Mouse (Mus musculus) megakaryocyte, embryonic 14.5 days (primary cell): ENCODE data around the gene Tdo2. TPM values are rescaled to one million over a fixed set of nuclear protein-coding genes. Genes with fewer than 3 reads are reported as not detected.

Experiments
- H3K27me3 ChIP-seq: replicated peaks from 2 replicates; pipeline ENCODE3; 2012; ENCODE audit warnings: inconsistent platforms
- H3K36me3 ChIP-seq: replicated peaks from 2 replicates; pipeline ENCODE3; 2012; ENCODE audit warnings: low read length, inconsistent platforms, mixed read lengths
- H3K4me1 ChIP-seq: 2 replicates; pipeline ENCODE4 v1.6.1; 2012; ENCODE audit warnings: inconsistent platforms
- H3K4me3 ChIP-seq: replicated peaks from 2 replicates; pipeline ENCODE3; 2012; ENCODE audit warnings: moderate library complexity, mild to moderate bottlenecking, inconsistent platforms
- H3K9me3 ChIP-seq: 2 replicates; pipeline ENCODE4 v1.6.1; 2012; ENCODE audit warnings: inconsistent platforms
- FLI1 ChIP-seq: IDR thresholded peaks from 2 replicates; pipeline ENCODE4 v1.6.1; 2012; ENCODE audit warnings: low read length, inconsistent platforms, mixed read lengths
- GATA1 ChIP-seq: IDR thresholded peaks from 3 replicates; pipeline ENCODE4 v1.6.1; 2012; ENCODE audit warnings: mixed read lengths, low read length, inconsistent platforms, borderline replicate concordance
- polyA plus RNA-seq: library from polyadenylated mRNA; stranded (reverse); fragments of >175 nt; gene quantifications from 2 replicates; pipeline ENCODE4 v1.2.3, GENCODE M21; 2012; ENCODE audit warnings: low replicate concordance; ENCODE audit not compliant: insufficient read depth

The Tdo2 gene
- polyA plus RNA-seq, 1 experiment: not detected

DNA sequence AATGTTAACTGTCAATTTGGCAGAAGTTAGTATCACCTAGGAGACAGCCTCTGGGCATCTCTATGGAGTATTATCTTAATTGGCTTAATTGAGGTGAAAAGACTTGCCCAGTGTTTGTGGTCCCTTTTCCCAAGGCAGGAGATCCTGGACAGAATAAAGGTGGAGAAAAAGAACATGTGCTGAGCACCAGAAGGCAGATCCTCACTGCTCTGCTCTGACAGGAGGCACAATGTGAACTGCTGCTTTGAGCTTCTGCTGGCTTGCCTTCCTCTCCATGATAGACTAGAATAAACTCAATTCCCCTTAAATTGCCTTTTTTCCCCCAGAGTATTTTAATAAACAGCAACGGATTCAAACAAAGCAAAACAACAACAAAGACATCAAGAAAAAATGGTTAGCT, 9.1 kb upstream of the Tdo2 start:
- TF ChIP-seq FLI1: no peak

DNA sequence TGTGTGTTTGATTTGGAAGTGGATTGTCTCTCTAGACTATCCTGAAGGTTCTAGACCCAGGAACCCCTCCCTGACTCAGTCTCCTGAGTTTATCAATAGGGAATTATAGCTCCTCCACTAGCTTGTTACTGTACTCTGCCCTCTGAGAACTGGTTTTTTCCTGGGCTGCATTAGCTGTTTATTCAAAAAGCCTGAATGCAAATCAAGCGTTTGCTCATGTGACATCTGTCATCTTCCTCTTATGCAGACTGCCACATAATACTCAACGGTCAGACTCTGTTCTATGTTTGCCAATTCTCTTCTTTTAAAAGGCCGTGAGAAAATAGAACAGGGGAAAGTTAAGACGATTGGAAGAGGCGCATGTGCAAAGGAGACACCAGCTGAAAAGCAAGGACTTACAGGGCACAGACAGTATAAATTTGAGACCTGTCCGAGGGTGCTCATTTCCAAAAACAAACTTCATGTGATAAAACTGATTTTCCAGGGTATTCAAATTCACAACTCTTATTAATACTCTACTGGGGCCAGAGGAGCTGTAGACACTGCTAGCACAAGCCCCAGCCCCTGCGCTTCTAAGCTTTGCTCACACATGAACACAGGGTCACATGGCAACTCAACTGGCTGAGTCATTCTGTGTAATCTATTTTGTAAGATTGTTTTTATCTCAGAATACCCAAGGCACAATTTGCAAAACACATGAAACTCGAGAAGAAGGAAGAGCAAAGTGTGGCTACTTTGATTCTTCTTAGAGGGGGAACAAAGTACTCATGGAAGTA, 7.3 kb upstream of the Tdo2 start:
- Histone ChIP-seq H3K4me3 (no peak overlapping the region), H3K4me1 (peaks cover 13% of the 10 kb centered on the region; the same call in 1 of the 2 replicates)
- no peak for TF ChIP-seq FLI1

More for the DNA sequence above, 9.1 kb upstream of the Tdo2 start:
- H3K27me3 ChIP-seq: no peaks in the 10 kb centered on the region
- no peak overlapping the region for H3K4me3 ChIP-seq
- H3K36me3 ChIP-seq: peaks cover 3% of the 10 kb centered on the region
- peaks cover 3% of the 10 kb centered on the region; the same call in 1 of the 2 replicates for H3K9me3 ChIP-seq
- H3K4me1 ChIP-seq: peaks cover 30% of the 10 kb centered on the region

DNA sequence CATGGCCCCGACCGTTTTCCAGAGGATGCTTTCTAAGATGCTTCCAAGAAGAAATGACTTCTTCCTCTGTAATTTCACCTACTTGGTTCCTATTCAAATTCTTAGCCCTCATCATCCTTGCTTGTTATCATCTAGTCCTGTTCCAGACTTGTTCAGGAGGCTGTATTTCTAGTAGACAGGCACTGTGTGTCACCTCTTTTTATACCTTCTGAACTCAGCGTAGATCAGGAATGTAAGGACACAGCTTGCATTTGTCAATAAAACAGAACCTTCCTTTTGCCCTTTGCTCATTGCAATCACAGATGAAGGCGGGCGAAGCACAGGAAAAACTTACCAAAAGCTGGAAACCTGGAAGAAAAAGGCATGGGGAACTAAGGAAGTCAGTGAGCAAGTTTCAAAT, 6.0 kb upstream of the Tdo2 start, which contains the start of gene Asic5:
Gene Asic5 (plus strand): TSS at position 301 of the 400 bp plus-strand sequence.
- peaks cover 6% of the 10 kb centered on the region; the same call in 1 of the 2 replicates for H3K4me1 ChIP-seq
- no peak within 1 kb of the TSS for H3K4me3 ChIP-seq
- H3K27me3 ChIP-seq: no peaks in the 10 kb centered on the region
- H3K9me3 ChIP-seq: no peaks in the 10 kb centered on the region
- TF ChIP-seq GATA1: no peak
- H3K36me3 ChIP-seq: no peaks in the 10 kb centered on the region

More for the DNA sequence above, 7.3 kb upstream of the Tdo2 start:
- H3K36me3 ChIP-seq: peaks cover 2% of the 10 kb centered on the region
- no peaks in the 10 kb centered on the region for H3K27me3 ChIP-seq
- H3K9me3 ChIP-seq: 0 out of 2 replicates have a peak, but pooled peaks cover under 1% of the 10 kb centered on the region

DNA sequence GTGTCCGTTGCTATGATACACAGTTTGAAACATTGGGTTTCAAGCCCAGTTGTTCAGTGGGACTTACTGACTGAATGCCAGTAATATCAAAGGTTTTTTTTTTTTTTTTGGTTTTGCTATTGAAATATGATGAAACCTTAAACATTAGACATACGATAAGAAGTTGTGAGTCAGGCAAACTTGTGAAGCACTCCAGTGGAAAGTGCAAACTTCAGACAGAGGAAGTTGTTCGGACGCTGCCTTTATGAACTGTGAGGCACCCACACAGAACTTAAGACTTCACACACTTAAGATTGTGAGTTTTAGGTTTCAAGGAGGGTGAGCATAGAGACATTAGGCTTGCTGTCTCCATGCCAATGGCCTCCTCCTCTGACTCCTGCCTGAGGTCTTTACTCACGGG, 5.6 kb upstream of the Tdo2 start:
- Histone ChIP-seq H3K9me3 (no peaks in the 10 kb centered on the region), H3K4me1 (peaks cover 5% of the 10 kb centered on the region; the same call in 1 of the 2 replicates), H3K4me3 (no peak overlapping the region), H3K27me3 (no peaks in the 10 kb centered on the region), H3K36me3 (no peaks in the 10 kb centered on the region)
- TF ChIP-seq GATA1 (no peak), FLI1 (no peak)

DNA sequence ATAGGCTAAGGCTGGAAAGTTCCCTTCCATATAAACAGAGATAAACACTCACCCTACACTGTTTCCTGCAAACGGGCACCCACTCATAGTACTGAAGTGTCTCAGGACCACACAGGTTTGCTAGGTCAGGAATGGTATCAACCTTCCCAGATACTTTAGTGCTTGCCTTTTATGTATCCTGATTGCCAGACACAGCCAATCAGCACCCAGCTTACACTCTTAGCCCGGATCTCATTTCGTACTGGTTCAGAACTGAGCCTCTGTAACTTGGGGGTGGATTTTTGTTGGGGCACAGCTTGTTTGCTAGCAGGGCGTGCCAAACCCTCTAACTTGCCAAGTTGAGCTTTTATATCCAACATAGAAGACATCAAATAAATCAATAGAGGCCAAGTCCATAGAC, 395 bp downstream of the Tdo2 start:
- Histone ChIP-seq H3K27me3 (peaks cover 2% of the 10 kb centered on the region), H3K36me3 (no peaks in the 10 kb centered on the region), H3K4me1 (peaks cover 15% of the 10 kb centered on the region), H3K9me3 (no peaks in the 10 kb centered on the region), H3K4me3 (no peak overlapping the region)
- TF ChIP-seq FLI1 (no peak), GATA1 (no peak)

DNA sequence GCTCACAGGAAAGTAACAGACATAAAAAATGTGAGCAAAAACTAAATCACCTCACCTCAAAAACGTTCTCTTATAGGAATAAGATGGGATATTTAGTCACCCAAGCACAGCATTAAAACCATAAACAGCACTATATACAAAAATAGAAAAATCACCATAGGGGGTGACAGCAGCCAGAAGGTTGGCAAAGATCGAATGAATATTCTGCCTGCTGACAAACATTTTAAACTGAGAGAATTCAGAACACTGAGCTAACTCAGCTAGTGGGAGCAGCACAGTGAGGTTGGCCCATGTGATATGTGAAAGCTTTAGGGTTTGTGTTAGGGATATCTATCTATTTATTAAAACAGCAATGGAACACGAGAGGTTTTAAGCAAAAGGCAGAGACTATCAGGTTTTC, 11.4 kb downstream of the Tdo2 start:
- Histone ChIP-seq H3K4me3 (no peak overlapping the region), H3K9me3 (no peaks in the 10 kb centered on the region), H3K36me3 (no peaks in the 10 kb centered on the region), H3K27me3 (no peaks in the 10 kb centered on the region), H3K4me1 (peaks cover 4% of the 10 kb centered on the region)
- TF ChIP-seq FLI1 (no peak), GATA1 (no peak)

DNA sequence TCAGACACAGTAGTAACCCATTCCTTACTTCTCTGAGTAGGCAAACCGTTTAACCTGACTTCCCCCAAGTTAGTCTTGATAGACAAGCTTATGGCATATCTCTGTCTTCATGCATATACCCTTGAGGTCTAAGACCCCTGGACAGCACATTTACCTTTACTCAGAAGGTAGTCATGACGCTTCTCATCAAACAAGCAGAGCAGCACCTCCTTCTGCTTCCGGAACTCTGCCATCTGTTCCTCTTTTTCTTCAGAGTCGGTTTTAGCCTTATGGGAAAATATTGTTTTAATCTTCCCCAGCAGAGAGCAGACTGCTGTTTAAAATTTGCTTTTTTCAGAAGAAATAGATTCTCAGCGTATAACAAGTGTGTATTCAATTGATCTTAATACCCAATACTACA, 12.2 kb downstream of the Tdo2 start:
- H3K27me3 ChIP-seq: no peaks in the 10 kb centered on the region
- H3K36me3 ChIP-seq: no peaks in the 10 kb centered on the region
- H3K4me1 ChIP-seq: peaks cover 4% of the 10 kb centered on the region
- no peak overlapping the region for H3K4me3 ChIP-seq
- TF ChIP-seq GATA1 (no peak), FLI1 (no peak)
- H3K9me3 ChIP-seq: no peaks in the 10 kb centered on the region

DNA sequence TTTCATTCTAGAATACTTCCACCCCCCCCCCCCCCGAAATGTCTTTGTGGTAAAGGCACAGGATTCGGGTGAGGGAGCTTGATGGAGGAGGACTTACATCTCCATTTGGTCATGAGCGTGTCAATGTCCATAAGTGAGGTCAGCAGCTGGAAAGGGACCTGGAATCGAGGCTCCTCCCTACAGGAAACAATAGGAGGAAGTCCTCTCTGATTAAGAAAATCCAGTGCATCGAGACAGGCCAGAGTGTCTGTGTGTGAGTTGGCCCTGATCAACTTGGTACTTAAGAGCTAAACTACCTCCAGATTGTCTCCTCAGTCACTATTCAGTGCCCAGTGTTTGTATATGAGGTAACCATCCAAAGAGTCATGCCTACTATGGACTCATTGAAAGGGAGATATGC, 14.7 kb downstream of the Tdo2 start:
- Histone ChIP-seq H3K9me3 (no peaks in the 10 kb centered on the region), H3K4me1 (peaks cover 4% of the 10 kb centered on the region), H3K27me3 (no peaks in the 10 kb centered on the region), H3K4me3 (no peak overlapping the region), H3K36me3 (no peaks in the 10 kb centered on the region)
- TF ChIP-seq FLI1 (no peak), GATA1 (no peak)

DNA sequence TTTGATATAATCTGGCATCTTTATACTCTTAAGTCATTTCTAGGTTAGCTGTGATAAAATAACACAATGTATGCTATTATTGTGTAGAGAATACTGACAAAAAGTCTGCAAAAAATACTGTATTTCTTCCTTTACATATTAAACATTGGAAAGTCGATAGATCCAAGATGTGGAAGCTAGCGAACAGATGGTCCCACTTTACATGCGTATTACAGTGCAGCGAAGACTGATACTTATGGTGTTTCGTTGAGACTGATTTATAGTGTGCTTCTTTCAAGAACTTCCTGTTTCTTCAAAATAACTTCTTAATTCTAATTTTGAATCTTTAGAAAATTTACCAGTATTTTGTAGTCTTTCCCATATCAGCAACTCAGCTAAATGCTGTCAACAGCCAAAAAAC, 18.5 kb downstream of the Tdo2 start:
- Histone ChIP-seq H3K36me3 (peaks cover 12% of the 10 kb centered on the region), H3K9me3 (no peaks in the 10 kb centered on the region), H3K4me3 (no peak overlapping the region), H3K27me3 (no peaks in the 10 kb centered on the region), H3K4me1 (peaks cover 4% of the 10 kb centered on the region)
- TF ChIP-seq FLI1 (no peak), GATA1 (no peak)

DNA sequence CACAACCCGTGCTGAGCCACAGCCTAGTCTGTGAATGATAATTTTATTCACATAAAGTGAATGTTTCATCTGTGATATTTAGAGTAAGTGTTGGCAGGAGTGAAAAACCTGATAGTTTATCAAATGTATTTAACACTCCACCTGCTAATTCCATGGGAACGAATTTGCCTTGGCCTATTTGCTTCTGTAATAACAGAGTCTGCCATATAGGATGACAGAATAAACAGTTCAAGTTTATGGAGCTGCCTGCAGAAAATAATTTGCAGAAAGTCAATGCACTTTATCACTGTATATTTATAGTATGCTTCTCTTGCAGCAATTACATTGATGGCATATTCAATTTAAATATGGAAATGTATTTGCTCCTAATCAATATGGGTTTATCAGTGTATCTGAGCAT, 24.2 kb downstream of the Tdo2 start:
- Histone ChIP-seq H3K4me3 (no peak overlapping the region), H3K9me3 (no peaks in the 10 kb centered on the region)
- TF ChIP-seq FLI1: no peak
- no peak for TF ChIP-seq GATA1

DNA sequence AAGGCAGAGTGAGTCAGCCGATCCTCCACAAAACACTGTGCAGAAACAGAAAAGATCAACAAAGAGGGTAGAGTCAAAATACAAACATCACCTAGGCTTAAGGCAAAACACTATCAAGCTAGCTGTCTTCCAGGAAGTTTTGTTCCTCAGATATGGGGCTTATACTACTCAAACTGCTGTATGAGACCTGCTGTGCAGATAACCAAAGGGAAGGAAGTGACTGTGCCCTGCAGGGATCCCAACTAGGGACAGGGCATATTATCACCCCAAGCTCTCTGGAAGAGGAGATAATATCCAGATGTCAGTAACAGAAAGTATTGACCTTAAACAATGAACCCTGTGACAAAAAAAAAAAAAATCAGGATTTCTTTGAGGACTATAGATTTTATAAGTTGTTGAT, 27.0 kb downstream of the Tdo2 start:
- Histone ChIP-seq H3K9me3 (no peaks in the 10 kb centered on the region), H3K4me3 (no peak overlapping the region), H3K36me3 (peaks cover 29% of the 10 kb centered on the region), H3K4me1 (peaks cover 14% of the 10 kb centered on the region), H3K27me3 (no peaks in the 10 kb centered on the region)
- no peak for TF ChIP-seq GATA1
- TF ChIP-seq FLI1: no peak

More for the DNA sequence above, 24.2 kb downstream of the Tdo2 start:
- peaks cover 26% of the 10 kb centered on the region for H3K36me3 ChIP-seq
- H3K4me1 ChIP-seq: peaks cover 14% of the 10 kb centered on the region
- no peaks in the 10 kb centered on the region for H3K27me3 ChIP-seq
